Comparison of ENCODE assay signal across 11 mouse cellular contexts in genomic region chr14:14905530-14905852, GRCm38 (mm10).
DNase-seq lines count a peak whose midpoint lies in the region; ATAC-seq lines count a peak whose summit lies in the region.
"Had no signal": no experiment of that assay in that cellular context is flagged by ENCODE, and none has a peak within 500 bp of the region (broad histone marks: within the 10 kb centered on the region; RNA-seq: fewer than 3 reads in every experiment).

No protein-coding gene starts in this region.

- H3K27me3 ChIP-seq in limb, embryonic 12.5 days = no peaks in the 10 kb centered on the region
- H3K27me3 ChIP-seq in limb, embryonic 10.5 days (ENCODE audit: low read depth, poor library complexity, severe bottlenecking) = no peaks in the 10 kb centered on the region
- H3K27me3 ChIP-seq: liver, embryonic 15.5 days had no signal

- no peak overlapping the region for H3K27ac ChIP-seq in limb, embryonic 12.5 days
- no peak overlapping the region for H3K27ac ChIP-seq in limb, embryonic 10.5 days
- H3K27ac ChIP-seq: embryonic facial prominence, embryonic 10.5 days; gastrocnemius, adult 2 months; kidney, postnatal 0 days; liver, embryonic 15.5 days had no signal

- no peaks in the 10 kb centered on the region for H3K4me1 ChIP-seq in limb, embryonic 12.5 days (replicated peaks)
- H3K4me1 ChIP-seq in limb, embryonic 10.5 days = no peaks in the 10 kb centered on the region
- H3K4me1 ChIP-seq: embryonic facial prominence, embryonic 10.5 days; liver, embryonic 15.5 days had no signal

- no peak overlapping the region for H3K4me3 ChIP-seq in limb, embryonic 12.5 days (replicated peaks)
- H3K4me3 ChIP-seq in limb, embryonic 10.5 days = no peak overlapping the region
- H3K4me3 ChIP-seq: liver, embryonic 15.5 days had no signal

- no peaks in the 10 kb centered on the region for H3K9me3 ChIP-seq in limb, embryonic 12.5 days
- no peaks in the 10 kb centered on the region for H3K9me3 ChIP-seq in limb, embryonic 10.5 days (replicated peaks)
- H3K9me3 ChIP-seq: embryonic facial prominence, embryonic 10.5 days; liver, embryonic 15.5 days had no signal

- H3K36me3 ChIP-seq in limb, embryonic 12.5 days = no peaks in the 10 kb centered on the region
- H3K36me3 ChIP-seq in limb, embryonic 10.5 days = no peaks in the 10 kb centered on the region
- H3K36me3 ChIP-seq: embryonic facial prominence, embryonic 10.5 days; liver, embryonic 15.5 days had no signal

- WGBS in limb, embryonic 12.5 days = 68% methylated on average over 5 of the region's 5 CpGs
- WGBS in limb, embryonic 10.5 days = 84% methylated on average over 5 of the region's 5 CpGs

- H3K4me2 ChIP-seq in limb, embryonic 12.5 days = no peak overlapping the region

- H3K9ac ChIP-seq in limb, embryonic 12.5 days (replicated peaks) = no peak overlapping the region
- H3K9ac ChIP-seq: liver, embryonic 15.5 days had no signal

- DNase-seq in limb, embryonic 10.5 days (ENCODE audit: low spot score) = no peak
- peak; percentile 22 for DNase-seq in thymus, postnatal 0 days (ENCODE audit: low spot score)
- no peak for DNase-seq in thymus, postnatal 4 days
- DNase-seq in c-Kit-positive CD71-negative TER-119-negative erythroid progenitor cells, embryonic 14.5 days (ENCODE audit: low read depth) = peak; percentile 8
- no peak for DNase-seq in ovary, postnatal 10 days (ENCODE audit: low spot score)
- DNase-seq in urinary bladder, adult 2 months (ENCODE audit: low spot score) = no peak

- peak; percentile 31; the same call in 1 of the 2 replicates for ATAC-seq in limb, embryonic 12.5 days (ENCODE audit: insufficient number of reproducible peaks, insufficient read depth, low FRiP score, low TSS enrichment, low read depth)

Comparison
In these comparisons a context has a peak if more than half of its experiments do, and no peak if none do; other contexts are left out.
1. DNase-seq: peak in thymus, postnatal 0 days (single experiment) and c-Kit-positive CD71-negative TER-119-negative erythroid progenitor cells, embryonic 14.5 days (single experiment); none in limb, embryonic 10.5 days (single experiment), thymus, postnatal 4 days (single experiment), ovary, postnatal 10 days (single experiment) and urinary bladder, adult 2 months (single experiment).